Mouse (Mus musculus) forebrain, embryonic 16.5 days (tissue): ENCODE data around the gene Ifrd2. TPM values are rescaled to one million over a fixed set of nuclear protein-coding genes. Genes with fewer than 3 reads are reported as not detected.

ENCODE experiments used
- ATAC-seq: fragments of 200-750 bp; cut with Nextera tagmentation; 2 replicates; pipeline ENCODE4 v1.8.0; 2017; ENCODE audit warnings: mild to moderate bottlenecking, moderate library complexity
- H3K27ac ChIP-seq: fragments of 300-500 bp; sonication (generic); 2 replicates; pipeline ENCODE4 v1.5.1; 2014; ENCODE audit warnings: low read length, control low read depth
- H3K27me3 ChIP-seq: fragments of 300-500 bp; sonication (generic); replicated peaks from 2 replicates; pipeline ENCODE4 v1.6.1; 2014; ENCODE audit warnings: low read length; ENCODE audit not compliant: control insufficient read depth, insufficient read depth
- H3K36me3 ChIP-seq: fragments of 300-500 bp; sonication (generic); 2 replicates; pipeline ENCODE4 v1.6.1; 2014; ENCODE audit not compliant: control insufficient read depth, insufficient read depth
- H3K4me1 ChIP-seq: fragments of 300-500 bp; sonication (generic); replicated peaks from 2 replicates; pipeline ENCODE4 v1.6.1; 2014; ENCODE audit warnings: low read length; ENCODE audit not compliant: control insufficient read depth, insufficient read depth
- H3K4me2 ChIP-seq: fragments of 300-500 bp; sonication (generic); 2 replicates; pipeline ENCODE4 v1.6.1; 2014; ENCODE audit warnings: mild to moderate bottlenecking, low read length, control low read depth
- H3K4me3 ChIP-seq: fragments of 300-500 bp; sonication (generic); replicated peaks from 2 replicates; pipeline ENCODE4 v1.5.1; 2014; ENCODE audit warnings: mild to moderate bottlenecking, low read length, control low read depth
- H3K9ac ChIP-seq: fragments of 300-500 bp; sonication (generic); replicated peaks from 2 replicates; pipeline ENCODE4 v1.6.1; 2014; ENCODE audit warnings: low read depth, low read length, control low read depth
- H3K9me3 ChIP-seq: fragments of 300-500 bp; sonication (generic); 2 replicates; pipeline ENCODE4 v1.6.1; 2016; ENCODE audit warnings: low read length; ENCODE audit not compliant: control insufficient read depth
- WGBS: fragments of 180-500 bp; shearing (Covaris S2); extraction: QIAGEN DNeasy Blood & Tissue Kit; methylation state at CpG from one replicate; pipeline ENCODE4 v1.1.7; 2014; 5-methylcytosine and 5-hydroxymethylcytosine counted together
- polyA plus RNA-seq: library from polyadenylated mRNA; unstranded; fragments of >200 nt; fragmentation: Nextera tagmentation; extraction: Ambion mirVana; gene quantifications from 2 replicates; pipeline ENCODE4 v1.2.1, GENCODE M21; 2015

Gene Ifrd2
- polyA plus RNA-seq, 1 experiment from 2014 or later: 16.8 TPM

DNA sequence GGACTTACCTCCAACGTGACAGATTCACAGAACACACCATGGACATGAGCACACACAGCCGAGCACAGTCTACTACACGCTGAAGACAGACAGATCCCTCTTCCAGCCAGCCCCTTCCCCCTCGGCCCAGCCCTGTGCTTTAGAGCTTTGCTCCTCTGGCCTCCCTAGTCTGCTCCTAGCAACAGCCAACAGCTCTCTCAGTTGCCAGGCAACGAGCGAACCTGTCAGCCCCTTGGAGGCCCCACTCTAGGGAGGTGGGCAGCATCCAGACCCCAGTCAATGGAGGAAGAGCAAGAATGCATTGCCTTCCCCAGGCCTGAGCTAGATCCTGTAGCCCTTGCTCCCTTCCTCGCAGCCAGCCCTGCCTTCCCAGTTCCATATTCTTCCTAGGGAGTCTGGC, 49.6 kb downstream of the Ifrd2 start:
- H3K36me3 ChIP-seq: no peaks in the 10 kb centered on the region
- H3K27me3 ChIP-seq: no peaks in the 10 kb centered on the region
- H3K9ac ChIP-seq: no peak overlapping the region
- no peak overlapping the region for H3K4me3 ChIP-seq
- peak overlapping the region; percentile 20; the same call in 1 of the 2 replicates for H3K27ac ChIP-seq
- H3K9me3 ChIP-seq: no peaks in the 10 kb centered on the region
- peak overlapping the region; percentile 11; the same call in 1 of the 2 replicates for H3K4me2 ChIP-seq
- peaks cover 34% of the 10 kb centered on the region for H3K4me1 ChIP-seq
- WGBS: 7% methylated on average over 7 of the region's 7 CpGs
- no peak for ATAC-seq

DNA sequence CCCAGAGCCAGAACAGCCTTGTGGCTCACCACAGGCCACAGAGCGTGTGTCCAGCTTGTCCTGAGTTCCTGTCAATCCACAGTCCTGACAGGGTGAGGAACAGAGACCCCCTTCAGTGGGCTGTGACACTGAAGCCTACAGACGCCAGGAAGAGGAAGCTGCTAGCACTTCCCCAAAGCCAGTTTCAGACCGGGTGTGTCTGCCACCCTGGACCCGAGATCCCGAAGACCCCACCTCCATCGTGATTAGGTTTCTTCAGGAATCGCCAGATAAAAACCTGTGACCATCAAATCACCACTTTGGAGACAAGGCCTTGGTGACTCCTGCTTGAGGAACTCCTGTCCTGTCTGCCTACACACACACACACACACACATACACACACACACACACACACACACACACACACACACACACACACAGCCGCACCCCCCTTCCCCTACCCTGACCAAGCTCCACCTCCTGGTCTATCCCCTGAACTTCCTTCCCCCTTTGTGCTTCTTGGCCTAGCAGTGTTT, 52.9 kb downstream of the Ifrd2 start:
- Histone ChIP-seq H3K27ac (no peak overlapping the region), H3K4me1 (peaks cover 25% of the 10 kb centered on the region)
- ATAC-seq: no peak

GRCm38 (mm10) chr9:107641666-107642065, 54.2 kb downstream of the Ifrd2 start:
- Histone ChIP-seq H3K4me2 (no peak overlapping the region), H3K9ac (no peak overlapping the region), H3K27me3 (no peaks in the 10 kb centered on the region), H3K4me1 (peaks cover 21% of the 10 kb centered on the region), H3K27ac (no peak overlapping the region), H3K4me3 (no peak overlapping the region), H3K36me3 (no peaks in the 10 kb centered on the region), H3K9me3 (no peaks in the 10 kb centered on the region)
- WGBS: 17% methylated on average over 8 of the region's 8 CpGs
- no peak for ATAC-seq

More for the DNA sequence above, 52.9 kb downstream of the Ifrd2 start:
- WGBS: 49% methylated on average over 7 of the region's 8 CpGs
- Histone ChIP-seq H3K36me3 (no peaks in the 10 kb centered on the region), H3K4me3 (no peak overlapping the region), H3K9ac (no peak overlapping the region), H3K4me2 (no peak overlapping the region), H3K27me3 (no peaks in the 10 kb centered on the region), H3K9me3 (no peaks in the 10 kb centered on the region)

Other genes with a start within 250 kb of the Ifrd2 start
- 15.6 and 18.8 TPM in 2 replicates for gene Hemk1, start 249.3 kb upstream of the Ifrd2 start, polyA plus RNA-seq
- gene 6430571L13Rik, start 247.0 kb upstream of the Ifrd2 start, polyA plus RNA-seq: 3.3 and 5.4 TPM in 2 replicates
- gene Cacna2d2, start 188.0 kb upstream of the Ifrd2 start, polyA plus RNA-seq: 3.6 and 5.8 TPM in 2 replicates
- 41.9 and 44.5 TPM in 2 replicates for gene Tmem115, start 53.7 kb upstream of the Ifrd2 start, polyA plus RNA-seq
- 35.7 and 38.5 TPM in 2 replicates for gene Cyb561d2, start 45.4 kb upstream of the Ifrd2 start, polyA plus RNA-seq
- 88.4 and 89.8 TPM in 2 replicates for gene Nprl2, start 45.4 kb upstream of the Ifrd2 start, polyA plus RNA-seq
- gene Zmynd10, start 40.3 kb upstream of the Ifrd2 start, polyA plus RNA-seq: 2.2 and 3.2 TPM in 2 replicates
- 43.4 and 45.4 TPM in 2 replicates for gene Rassf1, start 36.1 kb upstream of the Ifrd2 start, polyA plus RNA-seq
- gene Tusc2, start 24.4 kb upstream of the Ifrd2 start, polyA plus RNA-seq: 93.2 and 98.5 TPM in 2 replicates
- 69.7 and 74.5 TPM in 2 replicates for gene Hyal2, start 19.7 kb upstream of the Ifrd2 start, polyA plus RNA-seq
- 6.9 and 7.2 TPM in 2 replicates for gene Hyal1, start 10.7 kb upstream of the Ifrd2 start, polyA plus RNA-seq
- gene Naa80, start 8.8 kb upstream of the Ifrd2 start, polyA plus RNA-seq: 16.2 and 16.9 TPM in 2 replicates
- gene Hyal3, start 6.8 kb upstream of the Ifrd2 start, polyA plus RNA-seq: 1.4 TPM in 2 replicates
- gene Sema3b, start 21.6 kb downstream of the Ifrd2 start, polyA plus RNA-seq: 2.3 and 3.0 TPM in 2 replicates
- gene Gnai2, start 47.7 kb downstream of the Ifrd2 start, polyA plus RNA-seq: 299 and 316 TPM in 2 replicates
- gene Slc38a3, start 81.9 kb downstream of the Ifrd2 start, polyA plus RNA-seq: 30.4 and 32.6 TPM in 2 replicates
- 1.2 and 1.4 TPM in 2 replicates for gene Gnat1, start 92.1 kb downstream of the Ifrd2 start, polyA plus RNA-seq
- 11.0 and 14.9 TPM in 2 replicates for gene Sema3f, start 122.8 kb downstream of the Ifrd2 start, polyA plus RNA-seq
- gene Rbm5, start 183.4 kb downstream of the Ifrd2 start, polyA plus RNA-seq: 294 and 303 TPM in 2 replicates